Mouse (Mus musculus): Measurements from ENCODE around the gene Fam126b. TPM values are rescaled to one million over a fixed set of nuclear protein-coding genes. Genes with fewer than 3 reads are reported as not detected.
"Not testable (repeated sequence)": the region's sequence is repeated elsewhere in the genome, so short reads cannot be mapped to it uniquely, and the experiment has no call there.

The Fam126b gene
- polyA plus RNA-seq (2015; fragmentation: Nextera tagmentation; extraction: Ambion mirVana) = 6.8 and 8.0 TPM in 2 replicates

- Histone ChIP-seq H3K36me3 (0 out of 2 replicates have a peak, but pooled peaks cover 5% of the 10 kb centered on the region), H3K4me3 (peak within 1 kb of the TSS; percentile 69), H3K9ac (peak within 1 kb of the TSS; percentile 91), H3K27me3 (no peaks in the 10 kb centered on the region), H3K9me3 (no peaks in the 10 kb centered on the region), H3K4me2 (peak within 1 kb of the TSS; percentile 85), H3K4me1 (peaks cover 17% of the 10 kb centered on the region), H3K27ac (peak within 1 kb of the TSS; percentile 79)
- peak; percentile 96; the same call in 1 of the 2 replicates for ATAC-seq (ENCODE audit: borderline replicate concordance, extremely low read depth, low FRiP score, low TSS enrichment)
- WGBS = under 1% methylated on average over 41 of the region's 41 CpGs
These were observed at the start of gene Fam126b, which contains the start of gene Ndufb3 for GRCm38 (mm10) chr1:58586171-58586997. TSS of gene Fam126b (minus strand) at chr1:58586323. TSS of gene Ndufb3 (plus strand) at chr1:58586384.

DNA sequence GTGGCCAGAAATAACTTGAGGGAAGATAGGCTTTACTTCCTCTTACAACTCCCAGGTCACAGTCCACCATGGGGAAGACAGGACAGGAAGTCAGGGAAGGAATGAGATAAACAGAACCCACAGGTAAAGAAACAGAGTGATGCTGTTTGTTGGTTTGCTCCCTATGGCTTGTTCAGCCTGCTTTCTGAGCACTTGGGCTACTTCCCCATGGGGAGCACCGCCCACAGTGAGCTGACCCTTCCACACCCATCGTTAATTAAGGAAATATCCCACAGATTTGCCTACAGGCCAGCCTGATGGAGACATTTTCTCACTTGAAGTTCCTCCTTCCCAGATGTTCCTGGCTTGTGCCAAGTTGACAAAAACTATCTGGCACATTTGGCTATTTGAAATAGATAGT lies 42.7 kb upstream of the Fam126b start:
- ATAC-seq (ENCODE audit: borderline replicate concordance, extremely low read depth, low FRiP score, low TSS enrichment); H3K27ac ChIP-seq; H3K4me1 ChIP-seq; H3K4me3 ChIP-seq; H3K9me3 ChIP-seq; H3K27me3 ChIP-seq; H3K36me3 ChIP-seq; H3K4me2 ChIP-seq; H3K9ac ChIP-seq: not testable (repeated sequence)
- WGBS = 71% methylated on average over 2 of the region's 2 CpGs

DNA sequence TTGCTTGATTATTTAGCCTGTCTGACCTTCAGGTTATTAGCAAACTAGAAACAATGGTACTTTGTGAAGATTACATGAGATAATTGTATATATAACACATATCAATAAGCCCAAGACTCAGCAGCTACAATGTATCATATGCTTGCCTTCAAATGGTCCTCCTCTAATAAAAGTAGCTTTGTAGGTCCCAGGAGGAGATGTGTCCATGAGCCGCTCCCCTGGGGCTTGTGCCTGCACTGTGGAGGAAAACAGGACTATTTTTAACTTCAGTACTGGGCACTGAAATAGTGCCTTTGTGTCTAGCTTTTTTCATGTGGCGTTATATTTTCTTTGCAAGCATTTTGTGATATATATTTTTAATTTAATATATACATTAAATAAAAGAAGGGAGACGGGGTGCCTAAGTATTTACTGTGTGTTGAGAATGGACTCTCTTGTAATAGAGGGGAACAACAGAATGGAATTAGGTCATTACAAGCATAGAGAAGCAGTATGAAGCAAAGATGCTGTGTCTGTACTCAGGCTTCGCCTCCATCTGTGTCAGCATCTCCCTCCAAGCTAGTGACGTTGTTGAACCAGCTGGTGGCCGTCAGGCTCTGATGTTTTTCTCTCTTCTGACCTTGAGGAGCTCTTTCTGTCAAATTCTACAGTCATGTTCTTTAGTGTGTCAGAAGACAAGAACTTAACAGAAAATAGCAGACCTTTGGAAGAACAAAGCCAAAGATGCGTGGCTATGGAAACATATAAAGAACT lies 36.0 kb upstream of the Fam126b start:
- H3K27ac ChIP-seq = no peak overlapping the region
- WGBS = 54% methylated on average over 7 of the region's 7 CpGs
- ATAC-seq (ENCODE audit: borderline replicate concordance, extremely low read depth, low FRiP score, low TSS enrichment) = no peak

GRCm38 (mm10) chr1:58621251-58621650 lies 35.1 kb upstream of the Fam126b start:
- 74% methylated on average over 3 of the region's 3 CpGs for WGBS
- no peaks in the 10 kb centered on the region for H3K9me3 ChIP-seq

More for the DNA sequence above, 36.0 kb upstream of the Fam126b start:
- H3K9ac ChIP-seq = no peak overlapping the region
- H3K9me3 ChIP-seq = no peaks in the 10 kb centered on the region
- no peak overlapping the region for H3K4me2 ChIP-seq
- no peaks in the 10 kb centered on the region for H3K4me1 ChIP-seq
- H3K27me3 ChIP-seq = no peaks in the 10 kb centered on the region
- no peaks in the 10 kb centered on the region for H3K36me3 ChIP-seq
- no peak overlapping the region for H3K4me3 ChIP-seq

GRCm38 (mm10) chr1:58618766-58619165 lies 32.6 kb upstream of the Fam126b start:
- Histone ChIP-seq H3K9me3 (no peaks in the 10 kb centered on the region), H3K4me2 (no peak overlapping the region), H3K27me3 (no peaks in the 10 kb centered on the region), H3K9ac (no peak overlapping the region), H3K27ac (no peak overlapping the region), H3K4me3 (no peak overlapping the region), H3K4me1 (no peaks in the 10 kb centered on the region), H3K36me3 (no peaks in the 10 kb centered on the region)
- 80% methylated on average over 2 of the region's 2 CpGs for WGBS
- ATAC-seq (ENCODE audit: borderline replicate concordance, extremely low read depth, low FRiP score, low TSS enrichment) = no peak

More at GRCm38 (mm10) chr1:58621251-58621650, 35.1 kb upstream of the Fam126b start:
- Histone ChIP-seq H3K9ac (no peak overlapping the region), H3K4me3 (no peak overlapping the region), H3K27me3 (no peaks in the 10 kb centered on the region), H3K4me1 (no peaks in the 10 kb centered on the region), H3K4me2 (no peak overlapping the region), H3K36me3 (no peaks in the 10 kb centered on the region), H3K27ac (no peak overlapping the region)
- no peak for ATAC-seq (ENCODE audit: borderline replicate concordance, extremely low read depth, low FRiP score, low TSS enrichment)

GRCm38 (mm10) chr1:58617978-58618668 lies 32.0 kb upstream of the Fam126b start:
- H3K27ac ChIP-seq = no peak overlapping the region
- H3K36me3 ChIP-seq = no peaks in the 10 kb centered on the region
- whole genome bisulfite sequencing = 75% methylated on average over 6 of the region's 6 CpGs
- no peak for ATAC-seq (ENCODE audit: borderline replicate concordance, extremely low read depth, low FRiP score, low TSS enrichment)
- no peaks in the 10 kb centered on the region for H3K9me3 ChIP-seq
- H3K9ac ChIP-seq = no peak overlapping the region
- no peaks in the 10 kb centered on the region for H3K27me3 ChIP-seq
- no peaks in the 10 kb centered on the region for H3K4me1 ChIP-seq
- H3K4me2 ChIP-seq = no peak overlapping the region
- no peak overlapping the region for H3K4me3 ChIP-seq

DNA sequence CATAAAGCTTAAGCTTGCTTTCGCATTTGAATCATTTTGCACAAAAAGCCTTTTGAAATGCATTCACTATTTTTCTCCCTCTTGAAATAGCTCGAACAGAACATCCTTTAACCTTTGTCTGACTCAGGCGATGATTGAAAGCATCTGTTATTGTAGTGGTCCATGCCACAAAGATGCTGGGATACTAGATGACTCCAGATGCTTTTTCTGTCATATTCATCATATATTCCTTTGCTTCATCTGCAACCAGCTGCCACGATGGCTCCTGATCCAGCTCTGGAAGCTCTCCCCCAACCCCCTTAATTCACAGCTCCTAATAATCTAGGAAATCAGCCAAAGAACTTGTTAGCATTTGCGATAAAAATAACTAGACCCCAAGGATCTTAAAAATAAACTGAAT lies 31.0 kb upstream of the Fam126b start:
- no peak overlapping the region for H3K9ac ChIP-seq
- H3K9me3 ChIP-seq = no peaks in the 10 kb centered on the region
- H3K4me1 ChIP-seq = no peaks in the 10 kb centered on the region
- H3K27ac ChIP-seq = no peak overlapping the region
- no peak for ATAC-seq (ENCODE audit: borderline replicate concordance, extremely low read depth, low FRiP score, low TSS enrichment)
- H3K36me3 ChIP-seq = no peaks in the 10 kb centered on the region
- H3K4me3 ChIP-seq = no peak overlapping the region
- 56% methylated on average over 5 of the region's 5 CpGs for WGBS
- H3K4me2 ChIP-seq = no peak overlapping the region
- H3K27me3 ChIP-seq = no peaks in the 10 kb centered on the region

GRCm38 (mm10) chr1:58616176-58616575 lies 30.1 kb upstream of the Fam126b start:
- 73% methylated on average over 3 of the region's 3 CpGs for WGBS
- Histone ChIP-seq H3K4me2 (no peak overlapping the region), H3K4me3 (no peak overlapping the region), H3K27ac (no peak overlapping the region), H3K27me3 (no peaks in the 10 kb centered on the region), H3K9ac (no peak overlapping the region), H3K36me3 (no peaks in the 10 kb centered on the region), H3K9me3 (no peaks in the 10 kb centered on the region), H3K4me1 (no peaks in the 10 kb centered on the region)
- no peak for ATAC-seq (ENCODE audit: borderline replicate concordance, extremely low read depth, low FRiP score, low TSS enrichment)

- ATAC-seq (ENCODE audit: borderline replicate concordance, extremely low read depth, low FRiP score, low TSS enrichment) = no peak
- Histone ChIP-seq H3K9ac (no peak overlapping the region), H3K36me3 (no peaks in the 10 kb centered on the region), H3K27ac (no peak overlapping the region), H3K4me2 (no peak overlapping the region), H3K4me3 (no peak overlapping the region), H3K27me3 (no peaks in the 10 kb centered on the region), H3K9me3 (no peaks in the 10 kb centered on the region), H3K4me1 (no peaks in the 10 kb centered on the region)
- WGBS = 76% methylated on average over 4 of the region's 4 CpGs
These were observed 29.0 kb upstream of the Fam126b start for GRCm38 (mm10) chr1:58615146-58615545.

DNA sequence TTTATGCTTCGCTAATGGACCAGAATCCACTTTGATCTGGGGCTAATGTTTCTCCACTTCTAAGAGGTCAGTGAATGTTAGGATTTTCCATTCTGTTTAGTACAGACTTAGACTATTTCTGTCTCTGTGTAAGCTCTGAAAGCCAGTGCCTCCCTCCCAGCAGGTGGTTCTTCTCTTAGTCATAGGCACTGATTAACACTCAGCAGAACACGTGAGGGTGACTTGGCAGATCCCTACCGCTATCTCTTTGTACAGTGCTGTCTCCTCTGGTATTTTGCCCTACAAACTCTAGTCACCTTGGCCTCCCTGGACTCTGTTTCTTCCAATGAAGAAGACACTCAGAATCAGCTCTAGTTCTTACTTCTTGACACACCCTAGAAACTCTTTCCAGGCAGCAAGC lies 28.3 kb upstream of the Fam126b start:
- H3K9ac ChIP-seq = no peak overlapping the region

DNA sequence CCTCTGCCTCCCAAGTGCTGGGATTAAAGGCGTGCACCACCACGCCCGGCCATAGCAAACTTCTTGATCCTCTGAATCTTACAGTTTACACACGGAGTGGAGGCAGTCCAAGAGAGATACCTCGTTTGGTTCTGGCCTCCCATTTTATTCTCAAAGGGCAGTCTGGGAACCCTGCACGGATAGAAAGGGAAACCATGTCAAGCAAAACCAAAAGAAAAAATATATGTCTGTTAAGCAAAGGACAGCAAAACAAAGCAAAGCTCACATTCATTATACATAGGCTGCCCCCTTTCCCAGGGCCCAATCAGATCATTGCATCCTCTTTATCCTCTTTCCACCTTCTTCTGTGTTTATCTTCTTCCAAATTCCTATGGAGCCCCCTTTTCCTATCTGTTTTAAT lies 27.7 kb upstream of the Fam126b start:
- 72% methylated on average over 6 of the region's 6 CpGs for WGBS
- H3K4me2 ChIP-seq = no peak overlapping the region
- no peak overlapping the region for H3K4me3 ChIP-seq
- no peak overlapping the region for H3K27ac ChIP-seq
- no peaks in the 10 kb centered on the region for H3K4me1 ChIP-seq
- no peaks in the 10 kb centered on the region for H3K27me3 ChIP-seq
- no peak for ATAC-seq (ENCODE audit: borderline replicate concordance, extremely low read depth, low FRiP score, low TSS enrichment)
- H3K9ac ChIP-seq = no peak overlapping the region
- no peaks in the 10 kb centered on the region for H3K36me3 ChIP-seq
- no peaks in the 10 kb centered on the region for H3K9me3 ChIP-seq

More for the DNA sequence above, 28.3 kb upstream of the Fam126b start:
- Histone ChIP-seq H3K4me3 (no peak overlapping the region), H3K36me3 (no peaks in the 10 kb centered on the region), H3K27me3 (no peaks in the 10 kb centered on the region), H3K4me1 (no peaks in the 10 kb centered on the region), H3K4me2 (no peak overlapping the region), H3K27ac (no peak overlapping the region), H3K9me3 (no peaks in the 10 kb centered on the region)
- 38% methylated on average over 3 of the region's 3 CpGs for WGBS
- no peak for ATAC-seq (ENCODE audit: borderline replicate concordance, extremely low read depth, low FRiP score, low TSS enrichment)
